Mouse (Mus musculus): Measurements from ENCODE around the gene Prkag1.

GRCm38 (mm10) chr15:98834059-98834458 lies 2.7 kb upstream of the Prkag1 start:
- TF ChIP-seq CTCF (conservative IDR thresholded peaks at IDR 0.05; ENCODE audit: low read length) (no peak), POU5F1 (IDR thresholded peaks at IDR 0.05; ENCODE audit: borderline replicate concordance, low read length) (no peak), NANOG (IDR thresholded peaks at IDR 0.05; ENCODE audit: borderline replicate concordance, low read length) (no peak)

Data from E14TG2a.4 (cell line).